Mouse (Mus musculus) heart, adult 2 months (tissue): ENCODE data around the gene Gid4.

Experiments used
- CTCF ChIP-seq: fragments of 200-600 bp; IDR thresholded peaks from 2 replicates; pipeline ENCODE4 v1.8.1; 2022; ENCODE audit warnings: antibody characterized with exemption, mild to moderate bottlenecking, moderate library complexity
- POLR2A ChIP-seq: fragments of 200-500 bp; IDR thresholded peaks from 2 replicates; pipeline ENCODE4 v1.6.1; 2011; ENCODE audit warnings: mild to moderate bottlenecking, low read depth, low read length, control low read depth; ENCODE audit not compliant: insufficient read depth

DNA sequence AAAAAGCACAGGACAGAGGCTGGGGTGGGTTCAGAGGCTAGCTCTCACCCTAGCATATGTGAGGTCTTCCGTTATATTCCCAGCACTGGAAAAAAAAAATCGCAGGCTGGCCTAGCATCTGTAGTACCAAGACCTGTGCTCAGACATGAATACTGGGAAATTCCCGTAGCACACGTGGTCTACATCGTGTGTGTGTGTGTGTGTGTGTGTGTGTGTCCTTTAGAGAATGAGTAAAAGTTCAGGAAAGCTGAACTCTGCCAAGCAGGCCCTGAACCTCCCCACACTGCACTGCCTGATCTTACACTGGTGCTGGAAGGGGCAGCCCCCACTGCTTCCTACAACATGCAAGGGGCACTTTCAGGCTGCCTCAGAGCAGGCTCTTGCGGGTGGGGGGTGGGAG is 42.5 kb upstream of the Gid4 start:
- TF ChIP-seq POLR2A (no peak), CTCF (no peak)
